Mouse (Mus musculus): ENCODE results near the gene Btrc.

The Btrc gene

DNA sequence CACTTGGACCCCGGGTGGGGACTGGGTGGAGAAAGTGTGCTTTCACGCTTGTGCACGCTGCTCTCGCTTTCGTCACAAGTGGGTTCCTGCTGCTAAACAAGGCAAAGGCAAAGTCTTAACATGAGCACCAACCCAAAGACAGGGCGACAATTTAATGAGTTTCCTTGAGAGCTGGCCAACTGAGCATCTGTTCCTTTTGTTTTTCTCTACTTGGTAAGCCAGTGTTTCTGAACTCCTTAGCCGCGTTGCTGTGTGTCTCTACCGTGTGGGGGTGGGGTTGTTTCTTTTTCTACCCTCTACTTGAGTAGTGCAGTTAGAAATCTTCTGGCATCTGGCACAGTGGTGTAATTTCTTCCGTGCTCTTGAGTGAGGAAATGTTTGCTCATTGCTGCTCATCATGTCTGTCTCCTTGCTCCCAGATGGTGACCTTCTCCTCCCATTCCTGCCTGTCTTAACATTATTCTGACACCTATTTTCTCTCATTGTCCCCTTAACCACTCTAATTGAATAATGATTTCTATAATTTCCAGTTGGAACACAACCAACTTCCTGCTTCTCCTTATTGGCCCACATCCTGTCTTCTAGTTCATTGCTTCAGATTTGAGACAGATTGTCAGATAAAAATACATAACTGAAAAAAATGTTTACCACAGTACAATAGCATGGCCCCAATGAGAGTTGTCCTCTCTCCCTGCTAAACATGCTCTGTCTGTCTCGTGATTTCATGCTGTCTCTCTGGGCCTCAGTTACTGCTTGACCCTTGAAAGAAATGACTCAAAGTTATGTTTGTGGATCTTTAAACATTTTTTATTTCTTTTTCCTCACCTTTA lies 109.4 kb downstream of the Btrc start:
- peak in 1 of 2 experiments; percentile 59 for DNase-seq (ENCODE audit: low spot score in 2 of 2)

GRCm38 (mm10) chr19:45474686-45475085 lies 111.2 kb downstream of the Btrc start:
- DNase-seq (ENCODE audit: low spot score in 2 of 2) = no peak

- no peak for DNase-seq (ENCODE audit: low spot score in 2 of 2)
These were observed 112.5 kb downstream of the Btrc start for GRCm38 (mm10) chr19:45475928-45476553.

GRCm38 (mm10) chr19:45479548-45479947 lies 116.0 kb downstream of the Btrc start:
- no peak for DNase-seq (ENCODE audit: low spot score in 2 of 2)

DNA sequence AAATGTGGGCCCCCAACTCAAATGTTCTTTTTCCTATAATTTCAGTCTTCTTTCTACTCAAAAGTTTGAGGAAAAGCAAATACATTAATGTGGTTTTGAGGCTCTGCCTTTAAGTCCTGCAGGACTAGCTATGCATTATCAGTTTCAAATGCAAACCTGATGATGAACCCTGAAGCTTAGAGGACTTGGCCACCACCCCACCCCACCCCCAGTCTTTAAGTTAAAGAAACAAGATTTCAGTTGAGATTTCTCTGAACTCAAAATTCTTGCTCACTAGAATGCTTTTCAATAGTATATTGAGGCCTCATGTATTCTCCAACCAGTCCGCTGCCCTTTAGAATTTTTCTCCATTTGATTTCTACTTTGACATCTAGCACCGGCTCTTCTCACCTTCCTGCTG lies 117.0 kb downstream of the Btrc start:
- no peak for DNase-seq (ENCODE audit: low spot score in 2 of 2)

GRCm38 (mm10) chr19:45480951-45481350 lies 117.4 kb downstream of the Btrc start:
- no peak for DNase-seq (ENCODE audit: low spot score in 2 of 2)

GRCm38 (mm10) chr19:45483470-45483869 lies 119.9 kb downstream of the Btrc start:
- DNase-seq (ENCODE audit: low spot score in 2 of 2) = no peak

GRCm38 (mm10) chr19:45486206-45486991 lies 122.9 kb downstream of the Btrc start:
- no peak for DNase-seq (ENCODE audit: low spot score in 2 of 2)

GRCm38 (mm10) chr19:45486992-45487387 lies 123.5 kb downstream of the Btrc start:
- DNase-seq (ENCODE audit: low spot score in 2 of 2) = no peak

DNA sequence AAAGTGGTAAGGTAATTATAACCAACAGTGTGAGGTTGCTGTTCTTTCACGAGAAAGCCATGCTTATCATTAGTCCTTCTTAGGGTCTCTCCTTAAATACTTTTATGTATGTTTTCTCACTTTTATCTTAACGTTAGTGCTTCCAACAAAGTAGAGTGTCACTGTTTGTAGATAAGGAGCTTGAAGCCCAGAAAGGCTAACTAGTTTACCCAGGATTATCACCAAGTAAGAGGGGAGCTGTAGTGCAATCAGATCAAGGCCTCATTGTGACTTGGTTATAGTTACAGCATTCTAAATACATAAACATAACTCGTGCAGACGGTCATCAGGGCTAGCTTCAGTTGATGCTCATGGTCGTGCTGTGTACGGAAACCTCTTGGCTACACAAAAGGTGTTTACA lies 126.4 kb downstream of the Btrc start:
- no peak for DNase-seq (ENCODE audit: low spot score in 2 of 2)

- no peak for DNase-seq (ENCODE audit: low spot score in 2 of 2)
These were observed 127.7 kb downstream of the Btrc start for GRCm38 (mm10) chr19:45491246-45491645.

- DNase-seq (ENCODE audit: low spot score in 2 of 2) = no peak
These were observed 130.7 kb downstream of the Btrc start for GRCm38 (mm10) chr19:45494121-45494775.

DNA sequence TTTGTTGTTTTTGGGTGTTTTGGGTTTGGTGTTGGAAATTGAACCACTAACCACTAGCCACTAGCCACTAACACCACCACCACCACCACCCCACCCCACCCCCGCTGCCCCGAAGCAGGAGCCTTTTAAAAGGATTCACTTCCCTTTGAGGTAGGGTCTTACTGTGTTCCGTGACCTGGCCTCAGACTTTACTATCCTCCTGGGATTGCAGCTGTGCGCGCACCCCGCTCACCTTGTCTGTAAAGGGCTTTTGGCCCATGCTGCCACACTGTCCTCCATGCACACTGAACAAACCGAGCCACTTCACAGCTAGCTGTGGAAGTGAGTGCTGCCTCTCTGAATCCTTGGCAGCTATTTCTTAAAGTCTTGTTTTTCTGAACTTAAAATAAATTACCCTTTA lies 141.9 kb downstream of the Btrc start:
- DNase-seq (ENCODE audit: low spot score in 2 of 2) = no peak

DNA sequence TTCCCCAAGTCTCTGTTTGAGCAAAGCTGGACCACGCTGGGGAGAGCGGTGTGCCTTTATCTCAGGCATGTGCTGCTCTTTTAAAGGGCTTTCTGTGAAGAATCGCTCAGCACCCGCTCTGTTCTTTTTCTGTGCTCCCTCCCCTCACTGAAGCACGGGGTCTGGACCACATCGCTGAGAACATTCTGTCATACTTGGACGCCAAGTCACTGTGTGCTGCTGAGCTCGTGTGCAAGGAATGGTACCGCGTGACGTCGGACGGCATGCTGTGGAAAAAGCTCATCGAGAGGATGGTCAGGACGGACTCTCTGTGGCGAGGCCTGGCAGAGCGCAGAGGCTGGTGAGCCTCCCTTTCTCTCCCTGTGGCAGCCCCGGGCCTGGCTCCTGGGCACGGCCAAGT lies 144.0 kb downstream of the Btrc start:
- DNase-seq (ENCODE audit: low spot score in 2 of 2) = no peak

DNA sequence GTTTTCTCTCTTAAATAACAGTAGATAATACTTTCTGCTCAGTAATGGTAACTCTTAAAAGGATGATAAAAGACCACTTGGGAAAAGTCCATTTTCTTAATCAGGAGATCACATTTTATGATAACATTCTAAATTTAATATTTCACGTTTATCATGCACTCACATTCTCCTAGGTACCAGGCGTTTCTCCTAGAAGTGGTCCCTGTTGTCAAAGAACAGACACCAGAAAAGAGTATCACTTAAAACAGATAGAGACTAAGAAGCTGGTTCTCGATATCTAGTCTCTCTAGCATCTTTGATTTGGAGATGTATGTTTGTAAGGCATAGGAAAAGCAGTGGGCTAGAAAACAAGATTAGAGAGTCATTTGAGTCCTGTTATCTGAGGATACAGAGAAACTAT lies 147.1 kb downstream of the Btrc start:
- DNase-seq (ENCODE audit: low spot score in 2 of 2) = no peak

DNA sequence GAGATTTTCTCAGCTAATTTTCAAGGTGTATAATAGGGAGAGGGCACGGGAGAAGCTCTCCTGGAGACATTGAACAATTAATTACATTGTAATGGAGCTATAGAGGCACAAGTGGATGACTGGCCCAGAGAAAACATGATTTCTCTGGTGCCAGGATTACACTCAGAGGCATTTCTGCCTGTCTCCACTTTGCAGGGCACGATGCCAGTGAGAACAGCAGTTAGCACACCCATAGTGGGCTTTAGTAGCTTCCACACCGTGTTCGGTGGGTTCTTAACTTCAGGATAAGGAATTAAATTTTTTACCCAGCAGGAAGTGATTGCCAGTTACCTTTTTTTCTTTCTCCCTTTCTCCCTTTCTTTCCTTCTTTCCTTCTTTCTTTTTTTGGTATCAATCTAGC lies 147.9 kb downstream of the Btrc start:
- DNase-seq (ENCODE audit: low spot score in 2 of 2) = no peak

GRCm38 (mm10) chr19:45515341-45515740 lies 151.8 kb downstream of the Btrc start:
- DNase-seq (ENCODE audit: low spot score in 2 of 2) = no peak

GRCm38 (mm10) chr19:45516264-45516663 lies 152.7 kb downstream of the Btrc start:
- no peak for DNase-seq (ENCODE audit: low spot score in 2 of 2)

DNA sequence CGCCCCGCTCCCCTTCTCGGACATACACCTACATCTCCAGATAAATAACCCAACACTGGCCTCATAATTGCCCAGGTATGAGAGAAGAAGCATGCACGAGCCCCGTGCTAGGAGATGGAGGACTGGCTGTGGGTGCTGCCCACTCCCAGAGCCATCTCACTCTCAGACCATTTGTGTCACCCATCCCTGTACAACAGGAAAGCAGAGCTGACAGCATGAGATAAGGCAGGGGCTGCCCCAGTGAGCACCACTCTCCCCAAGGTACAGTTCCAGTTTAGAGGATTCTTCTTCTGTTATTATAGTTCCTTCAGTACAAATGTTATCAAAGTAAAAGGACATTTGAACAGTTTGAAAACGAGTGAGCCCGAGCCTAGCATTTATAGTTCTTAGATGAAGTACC lies 163.8 kb downstream of the Btrc start:
- no peak for DNase-seq (ENCODE audit: low spot score in 2 of 2)

DNA sequence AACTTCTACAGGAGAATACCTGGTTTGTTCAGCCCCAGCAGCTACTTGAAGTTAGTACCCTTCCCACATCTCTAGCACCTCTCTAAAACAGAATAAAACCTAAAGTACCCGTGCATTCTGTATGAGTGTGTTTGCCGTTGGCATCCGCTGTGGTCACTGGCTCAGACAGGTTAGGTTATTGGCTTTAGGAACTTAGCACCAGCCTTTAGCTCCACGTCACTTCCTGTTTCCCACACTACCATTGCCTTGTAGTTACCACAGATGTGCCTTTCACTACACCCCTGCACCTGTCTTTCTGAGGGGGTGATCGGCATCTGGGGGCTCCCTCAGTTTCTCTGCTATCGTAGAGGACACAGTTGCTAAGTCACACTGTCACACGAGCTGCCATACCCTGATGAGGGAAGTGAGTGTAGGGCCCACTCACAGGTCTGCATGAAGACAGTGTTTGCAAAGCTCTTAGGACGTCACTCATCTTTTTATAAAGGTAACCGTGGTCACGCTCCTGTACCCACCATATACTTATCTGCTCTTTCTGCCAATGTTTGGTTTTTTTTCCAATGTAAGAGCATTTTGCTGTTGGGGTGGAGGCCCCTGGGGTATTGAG lies 164.5 kb downstream of the Btrc start:
- no peak for DNase-seq (ENCODE audit: low spot score in 2 of 2)

DNA sequence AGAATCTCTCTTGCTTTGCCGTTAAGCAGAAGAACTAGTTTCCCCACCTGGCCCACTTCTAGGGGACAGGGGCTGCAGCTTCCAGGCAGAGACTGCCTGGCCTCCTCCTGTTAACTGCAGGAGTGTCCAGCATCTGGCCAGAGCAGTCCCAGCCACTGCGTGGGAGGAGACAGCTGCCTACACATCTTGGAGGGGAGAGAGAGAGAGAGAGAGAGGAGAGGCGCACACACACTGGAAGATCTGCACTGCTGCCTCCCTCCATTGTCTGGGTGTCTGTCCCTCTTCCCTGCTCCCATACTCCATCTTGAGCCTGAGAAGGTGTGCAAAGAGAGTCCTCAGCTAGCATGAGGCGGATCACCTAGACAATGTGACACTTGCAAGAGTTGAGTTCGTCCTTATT lies 165.8 kb downstream of the Btrc start:
- DNase-seq (ENCODE audit: low spot score in 2 of 2) = no peak
